Mouse (Mus musculus) intestine, embryonic 15.5 days (tissue): ENCODE results near the gene A630089N07Rik. TPM values are rescaled to one million over a fixed set of nuclear protein-coding genes. Genes with fewer than 3 reads are reported as not detected.
"Not testable (repeated sequence)": the region's sequence is repeated elsewhere in the genome, so short reads cannot be mapped to it uniquely, and the experiment has no call there.

ENCODE experiments used
- ATAC-seq: fragments of 200-750 bp; cut with Nextera tagmentation; 2 replicates; pipeline ENCODE4 v1.8.0; 2017; ENCODE audit warnings: moderate TSS enrichment, moderate library complexity
- H3K27ac ChIP-seq: fragments of 300-500 bp; sonication (generic); 2 replicates; pipeline ENCODE4 v1.5.1; 2015; ENCODE audit warnings: mild to moderate bottlenecking, inconsistent platforms
- H3K27me3 ChIP-seq: fragments of 300-500 bp; sonication (generic); replicated peaks from 2 replicates; pipeline ENCODE4 v1.6.1; 2015; ENCODE audit warnings: inconsistent platforms
- H3K36me3 ChIP-seq: fragments of 300-500 bp; sonication (generic); 2 replicates; pipeline ENCODE4 v1.6.1; 2015; ENCODE audit warnings: inconsistent platforms
- H3K4me1 ChIP-seq: fragments of 300-500 bp; sonication (generic); replicated peaks from 2 replicates; pipeline ENCODE4 v1.6.1; 2015; ENCODE audit warnings: inconsistent platforms
- H3K4me2 ChIP-seq: fragments of 300-500 bp; sonication (generic); replicated peaks from 2 replicates; pipeline ENCODE4 v1.6.1; 2015; ENCODE audit warnings: mild to moderate bottlenecking, inconsistent platforms
- H3K4me3 ChIP-seq: fragments of 300-500 bp; sonication (generic); replicated peaks from 2 replicates; pipeline ENCODE4 v1.5.1; 2015; ENCODE audit warnings: inconsistent platforms
- H3K9ac ChIP-seq: fragments of 300-500 bp; sonication (generic); 2 replicates; pipeline ENCODE4 v1.6.1; 2015; ENCODE audit warnings: inconsistent platforms
- H3K9me3 ChIP-seq: fragments of 300-500 bp; sonication (generic); 2 replicates; pipeline ENCODE4 v1.6.1; 2016; ENCODE audit warnings: inconsistent platforms
- WGBS: fragments of 180-500 bp; shearing (Covaris S2); methylation state at CpG from one replicate; pipeline ENCODE4 v1.1.7; 2015; 5-methylcytosine and 5-hydroxymethylcytosine counted together
- polyA plus RNA-seq: library from polyadenylated mRNA; unstranded; fragments of >200 nt; fragmentation: Nextera tagmentation; extraction: Ambion mirVana; gene quantifications from 2 replicates; pipeline ENCODE4 v1.2.1, GENCODE M21; 2015

A630089N07Rik gene
- polyA plus RNA-seq, 1 experiment from 2014 or later = 17.0 TPM

- Histone ChIP-seq H3K9me3 (0 out of 2 replicates have a peak, but pooled peaks cover 7% of the 10 kb centered on the region), H3K36me3 (0 out of 2 replicates have a peak, but pooled peaks cover 7% of the 10 kb centered on the region), H3K27me3 (no peaks in the 10 kb centered on the region), H3K27ac (peak overlapping the region; percentile 93), H3K4me1 (peaks cover 6% of the 10 kb centered on the region; the same call in 1 of the 2 replicates), H3K4me3 (peak overlapping the region; percentile 57), H3K9ac (peak overlapping the region; percentile 56; the same call in 1 of the 2 replicates), H3K4me2 (peak overlapping the region; percentile 70)
- peak; percentile 23 for ATAC-seq
- 19% methylated on average over 1 of the region's 1 CpGs for WGBS
These were observed 86.2 kb downstream of the A630089N07Rik start for GRCm38 (mm10) chr16:97995849-97996615.

DNA sequence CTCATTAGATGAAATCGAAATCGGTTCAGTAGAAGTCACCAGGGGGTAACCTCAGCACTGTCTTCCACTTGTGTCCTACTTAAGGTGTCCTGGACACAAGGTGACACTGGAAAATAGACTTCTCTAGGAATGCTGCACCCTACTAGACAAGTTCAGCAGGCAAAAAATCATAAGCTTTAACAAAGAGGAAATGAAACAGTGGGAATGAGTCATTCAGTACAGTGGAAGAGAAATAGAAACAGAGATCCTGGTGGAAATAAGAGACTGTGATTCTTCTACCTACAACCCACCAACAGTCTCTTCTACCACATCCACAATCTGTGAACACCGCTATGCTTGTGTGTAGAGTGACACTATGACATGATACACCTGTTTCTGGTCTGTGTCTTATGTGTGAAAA is 89.8 kb downstream of the A630089N07Rik start:
- H3K27me3 ChIP-seq, H3K36me3 ChIP-seq, H3K4me3 ChIP-seq, ATAC-seq, H3K4me2 ChIP-seq, H3K4me1 ChIP-seq, H3K9me3 ChIP-seq, H3K9ac ChIP-seq, H3K27ac ChIP-seq: not testable (repeated sequence)
- 69% methylated on average over 3 of the region's 3 CpGs for WGBS

- Histone ChIP-seq H3K4me1 (no peaks in the 10 kb centered on the region), H3K4me3 (no peak overlapping the region), H3K4me2 (no peak overlapping the region), H3K9ac (no peak overlapping the region), H3K36me3 (no peaks in the 10 kb centered on the region), H3K27ac (no peak overlapping the region), H3K27me3 (no peaks in the 10 kb centered on the region), H3K9me3 (no peaks in the 10 kb centered on the region)
- ATAC-seq = no peak
- 80% methylated on average over 2 of the region's 2 CpGs for WGBS
These were observed 90.7 kb downstream of the A630089N07Rik start for GRCm38 (mm10) chr16:97991517-97991916.

- Histone ChIP-seq H3K9ac (no peak overlapping the region), H3K4me2 (no peak overlapping the region), H3K36me3 (no peaks in the 10 kb centered on the region), H3K4me3 (no peak overlapping the region), H3K27me3 (no peaks in the 10 kb centered on the region), H3K27ac (no peak overlapping the region), H3K9me3 (no peaks in the 10 kb centered on the region), H3K4me1 (no peaks in the 10 kb centered on the region)
- WGBS = 69% methylated on average over 5 of the region's 5 CpGs
- ATAC-seq = no peak
These were observed 97.7 kb downstream of the A630089N07Rik start for GRCm38 (mm10) chr16:97984589-97984988.

GRCm38 (mm10) chr16:97981362-97981761 is 100.9 kb downstream of the A630089N07Rik start:
- H3K4me2 ChIP-seq = no peak overlapping the region
- H3K27ac ChIP-seq = no peak overlapping the region
- no peak overlapping the region for H3K9ac ChIP-seq
- no peaks in the 10 kb centered on the region for H3K36me3 ChIP-seq
- ATAC-seq = no peak
- H3K9me3 ChIP-seq = no peaks in the 10 kb centered on the region
- H3K4me1 ChIP-seq = no peaks in the 10 kb centered on the region
- WGBS = 90% methylated on average over 1 of the region's 1 CpGs
- no peak overlapping the region for H3K4me3 ChIP-seq
- H3K27me3 ChIP-seq = no peaks in the 10 kb centered on the region

GRCm38 (mm10) chr16:97977722-97978121 is 104.5 kb downstream of the A630089N07Rik start:
- Histone ChIP-seq H3K4me3 (no peak overlapping the region), H3K4me2 (no peak overlapping the region), H3K9ac (no peak overlapping the region), H3K27me3 (no peaks in the 10 kb centered on the region), H3K27ac (no peak overlapping the region), H3K36me3 (no peaks in the 10 kb centered on the region), H3K4me1 (no peaks in the 10 kb centered on the region), H3K9me3 (no peaks in the 10 kb centered on the region)
- ATAC-seq = no peak
- WGBS = 91% methylated on average over 3 of the region's 3 CpGs

DNA sequence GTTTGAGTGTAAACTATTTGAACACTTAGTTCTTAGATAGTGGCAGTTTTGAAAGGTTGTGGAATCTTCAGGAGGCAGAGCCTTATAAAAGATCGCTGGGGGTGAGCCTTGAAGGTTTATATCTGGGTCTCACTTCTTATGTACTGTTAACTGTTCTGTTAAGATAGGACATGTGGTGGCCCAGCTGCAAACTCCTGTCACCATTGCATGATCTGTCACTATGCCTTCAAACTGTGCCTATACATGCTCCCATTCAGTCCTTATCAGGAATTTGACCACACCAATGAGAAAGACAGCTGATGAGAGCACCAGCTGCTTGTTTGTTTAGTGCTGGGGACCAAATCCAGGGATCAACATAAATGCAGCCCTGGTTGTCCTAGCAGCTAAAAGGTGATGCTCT is 105.0 kb downstream of the A630089N07Rik start:
- H3K4me3 ChIP-seq = no peak overlapping the region
- H3K27me3 ChIP-seq = no peaks in the 10 kb centered on the region
- 43% methylated on average over 1 of the region's 1 CpGs for WGBS
- no peaks in the 10 kb centered on the region for H3K36me3 ChIP-seq
- H3K4me1 ChIP-seq = no peaks in the 10 kb centered on the region
- no peak overlapping the region for H3K27ac ChIP-seq
- H3K9me3 ChIP-seq = no peaks in the 10 kb centered on the region
- no peak for ATAC-seq
- H3K4me2 ChIP-seq = no peak overlapping the region
- H3K9ac ChIP-seq = no peak overlapping the region

- 84% methylated on average over 3 of the region's 3 CpGs for WGBS
- Histone ChIP-seq H3K9ac (no peak overlapping the region), H3K4me1 (no peaks in the 10 kb centered on the region), H3K4me3 (no peak overlapping the region), H3K36me3 (no peaks in the 10 kb centered on the region), H3K9me3 (no peaks in the 10 kb centered on the region), H3K27me3 (no peaks in the 10 kb centered on the region), H3K27ac (no peak overlapping the region), H3K4me2 (no peak overlapping the region)
- ATAC-seq = no peak
These were observed 118.2 kb downstream of the A630089N07Rik start for GRCm38 (mm10) chr16:97963956-97964540.

- H3K27me3 ChIP-seq = no peaks in the 10 kb centered on the region
- WGBS = under 1% methylated on average over 78 of the region's 78 CpGs
- peak within 1 kb of the TSS; percentile 70 for H3K4me2 ChIP-seq
- H3K27ac ChIP-seq = peak within 1 kb of the TSS; percentile 98
- ATAC-seq = peak; percentile 99
- H3K4me1 ChIP-seq = no peaks in the 10 kb centered on the region
- no peaks in the 10 kb centered on the region for H3K36me3 ChIP-seq
- peak within 1 kb of the TSS; percentile 83 for H3K9ac ChIP-seq
- peak within 1 kb of the TSS; percentile 79 for H3K4me3 ChIP-seq
- no peaks in the 10 kb centered on the region for H3K9me3 ChIP-seq
These were observed 119.9 kb downstream of the A630089N07Rik start, which contains the start of the genes C2cd2 and Zbtb21 for GRCm38 (mm10) chr16:97962151-97962948. TSS of gene C2cd2 (minus strand) at chr16:97962598. TSS of gene Zbtb21 (minus strand) at chr16:97962622.

DNA sequence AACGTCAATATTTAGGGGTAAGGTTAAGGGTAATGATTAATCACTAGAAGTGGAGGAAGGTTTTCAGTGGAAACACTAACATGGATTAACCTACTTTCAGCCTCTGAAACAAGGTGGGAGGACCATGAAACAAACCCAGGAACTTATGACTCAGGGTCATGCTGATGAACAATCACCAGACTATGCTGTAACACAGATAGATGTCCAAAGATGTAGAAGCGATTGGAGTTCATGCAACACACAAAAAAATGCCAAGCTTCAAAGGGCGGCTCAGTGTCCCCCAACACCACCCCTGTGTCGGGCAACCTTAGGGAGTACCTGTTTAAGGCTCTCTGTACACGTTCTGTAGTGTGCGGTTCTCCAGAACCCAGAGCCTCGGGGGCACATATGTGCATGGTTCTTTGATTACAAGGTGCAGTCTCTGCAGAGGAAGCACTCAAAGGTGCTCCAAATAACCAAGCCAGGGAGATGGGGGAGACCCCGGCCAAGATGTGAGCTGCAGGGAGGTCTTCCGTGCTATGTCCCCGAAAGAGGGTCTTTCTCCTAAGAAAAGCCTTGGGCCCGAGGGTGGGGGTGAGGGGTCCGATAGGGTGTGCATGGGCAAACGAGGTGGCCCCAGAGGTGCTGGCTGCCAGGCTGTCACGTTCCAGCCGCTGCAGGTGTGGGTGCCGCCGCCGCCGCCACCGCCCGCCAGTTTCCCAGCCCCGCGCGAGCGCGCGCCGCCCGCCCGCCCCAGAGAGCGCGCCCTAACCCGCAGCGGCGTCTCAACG is 120.7 kb downstream of the A630089N07Rik start:
- peak overlapping the region; percentile 79 for H3K4me3 ChIP-seq
- WGBS = 7% methylated on average over 27 of the region's 36 CpGs
- H3K4me1 ChIP-seq = no peaks in the 10 kb centered on the region
- ATAC-seq = peak; percentile 4; the same call in 1 of the 2 replicates
- H3K36me3 ChIP-seq = no peaks in the 10 kb centered on the region
- H3K4me2 ChIP-seq = peak overlapping the region; percentile 70
- no peaks in the 10 kb centered on the region for H3K27me3 ChIP-seq
- peak overlapping the region; percentile 98 for H3K27ac ChIP-seq
- H3K9me3 ChIP-seq = no peaks in the 10 kb centered on the region
- H3K9ac ChIP-seq = peak overlapping the region; percentile 83

GRCm38 (mm10) chr16:97960348-97960747 is 121.9 kb downstream of the A630089N07Rik start:
- Histone ChIP-seq H3K27ac (no peak overlapping the region), H3K4me1 (no peaks in the 10 kb centered on the region), H3K9me3 (no peaks in the 10 kb centered on the region), H3K4me3 (no peak overlapping the region), H3K9ac (no peak overlapping the region), H3K36me3 (no peaks in the 10 kb centered on the region), H3K4me2 (no peak overlapping the region), H3K27me3 (no peaks in the 10 kb centered on the region)
- ATAC-seq = no peak
- 94% methylated on average over 3 of the region's 3 CpGs for WGBS
